Mouse (Mus musculus): ENCODE results near the gene Gm20388. TPM values are rescaled to one million over a fixed set of nuclear protein-coding genes. Genes with fewer than 3 reads are reported as not detected.
A peak's percentile ranks its signal among the peaks of the same experiment; 100 is the strongest.

The Gm20388 gene
- polyA plus RNA-seq, 1 experiment from 2014 or later: not detected

- H3K36me3 ChIP-seq: no peaks in the 10 kb centered on the region
- H3K4me2 ChIP-seq (replicated peaks): no peak overlapping the region
- ATAC-seq (replicated peaks): no peak
- H3K4me1 ChIP-seq: peaks cover 17% of the 10 kb centered on the region
- no peak overlapping the region for H3K4me3 ChIP-seq
- no peak overlapping the region for H3K9ac ChIP-seq (replicated peaks)
- no peaks in the 10 kb centered on the region for H3K27me3 ChIP-seq
- WGBS: 74% methylated on average over 9 of the region's 9 CpGs
- H3K27ac ChIP-seq (replicated peaks): no peak overlapping the region
- no peaks in the 10 kb centered on the region for H3K9me3 ChIP-seq
Observed at GRCm38 (mm10) chr8:122616181-122616905, 2705.7 kb downstream of the Gm20388 start.

- Histone ChIP-seq H3K36me3 (no peaks in the 10 kb centered on the region), H3K4me1 (peaks cover 4% of the 10 kb centered on the region), H3K4me3 (no peak overlapping the region), H3K27me3 (no peaks in the 10 kb centered on the region), H3K9ac (replicated peaks) (no peak overlapping the region), H3K27ac (replicated peaks) (no peak overlapping the region), H3K4me2 (replicated peaks) (no peak overlapping the region), H3K9me3 (no peaks in the 10 kb centered on the region)
- ATAC-seq (replicated peaks): peak; percentile 23; the same call in 1 of the 2 replicates
- WGBS: 38% methylated on average over 5 of the region's 7 CpGs
Observed at GRCm38 (mm10) chr8:122617947-122618546, 2707.4 kb downstream of the Gm20388 start.

- ATAC-seq (replicated peaks): no peak
- no peaks in the 10 kb centered on the region for H3K27me3 ChIP-seq
- H3K4me3 ChIP-seq: no peak overlapping the region
- H3K36me3 ChIP-seq: no peaks in the 10 kb centered on the region
- WGBS: 72% methylated on average over 6 of the region's 6 CpGs
- peaks cover 4% of the 10 kb centered on the region for H3K4me1 ChIP-seq
- no peak overlapping the region for H3K9ac ChIP-seq (replicated peaks)
- H3K27ac ChIP-seq (replicated peaks): no peak overlapping the region
- no peaks in the 10 kb centered on the region for H3K9me3 ChIP-seq
- H3K4me2 ChIP-seq (replicated peaks): no peak overlapping the region
Observed at GRCm38 (mm10) chr8:122618660-122619378, 2708.2 kb downstream of the Gm20388 start.

- no peaks in the 10 kb centered on the region for H3K9me3 ChIP-seq
- peaks cover 4% of the 10 kb centered on the region for H3K4me1 ChIP-seq
- WGBS: 45% methylated on average over 5 of the region's 5 CpGs
- H3K27ac ChIP-seq (replicated peaks): no peak overlapping the region
- no peak for ATAC-seq (replicated peaks)
- no peaks in the 10 kb centered on the region for H3K27me3 ChIP-seq
- no peak overlapping the region for H3K9ac ChIP-seq (replicated peaks)
- H3K4me2 ChIP-seq (replicated peaks): no peak overlapping the region
- H3K36me3 ChIP-seq: no peaks in the 10 kb centered on the region
- no peak overlapping the region for H3K4me3 ChIP-seq
Observed at GRCm38 (mm10) chr8:122620446-122620845, 2709.8 kb downstream of the Gm20388 start.

- no peak within 1 kb of the TSS for H3K4me2 ChIP-seq (replicated peaks)
- H3K9me3 ChIP-seq: no peaks in the 10 kb centered on the region
- 68% methylated on average over 6 of the region's 6 CpGs for WGBS
- no peak within 1 kb of the TSS for H3K4me3 ChIP-seq
- H3K27ac ChIP-seq (replicated peaks): no peak within 1 kb of the TSS
- ATAC-seq (replicated peaks): no peak
- no peaks in the 10 kb centered on the region for H3K27me3 ChIP-seq
- peaks cover 4% of the 10 kb centered on the region for H3K4me1 ChIP-seq
- H3K9ac ChIP-seq (replicated peaks): no peak within 1 kb of the TSS
- no peaks in the 10 kb centered on the region for H3K36me3 ChIP-seq
Observed at GRCm38 (mm10) chr8:122622727-122623126, 2712.1 kb downstream of the Gm20388 start, which contains the start of gene Pabpn1l. Pabpn1l (minus strand) TSS chr8:122622739.

- Histone ChIP-seq H3K9me3 (no peaks in the 10 kb centered on the region), H3K27me3 (no peaks in the 10 kb centered on the region), H3K4me3 (no peak overlapping the region), H3K4me2 (replicated peaks) (no peak overlapping the region), H3K36me3 (no peaks in the 10 kb centered on the region), H3K4me1 (no peaks in the 10 kb centered on the region), H3K27ac (replicated peaks) (no peak overlapping the region), H3K9ac (replicated peaks) (no peak overlapping the region)
- 90% methylated on average over 17 of the region's 17 CpGs for WGBS
- no peak for ATAC-seq (replicated peaks)
Observed at GRCm38 (mm10) chr8:122623844-122624642, 2713.4 kb downstream of the Gm20388 start.

- no peak overlapping the region for H3K4me2 ChIP-seq (replicated peaks)
- no peaks in the 10 kb centered on the region for H3K4me1 ChIP-seq
- H3K27ac ChIP-seq (replicated peaks): no peak overlapping the region
- no peak for ATAC-seq (replicated peaks)
- H3K27me3 ChIP-seq: no peaks in the 10 kb centered on the region
- WGBS: 76% methylated on average over 5 of the region's 5 CpGs
- H3K9me3 ChIP-seq: no peaks in the 10 kb centered on the region
- no peak overlapping the region for H3K4me3 ChIP-seq
- H3K36me3 ChIP-seq: no peaks in the 10 kb centered on the region
- no peak overlapping the region for H3K9ac ChIP-seq (replicated peaks)
Observed at GRCm38 (mm10) chr8:122624653-122625052, 2714.0 kb downstream of the Gm20388 start.

GRCm38 (mm10) chr8:122625811-122626210 lies 2715.2 kb downstream of the Gm20388 start:
- no peak for ATAC-seq (replicated peaks)
- Histone ChIP-seq H3K4me3 (no peak overlapping the region), H3K4me1 (no peaks in the 10 kb centered on the region), H3K9me3 (no peaks in the 10 kb centered on the region), H3K27me3 (no peaks in the 10 kb centered on the region), H3K27ac (replicated peaks) (no peak overlapping the region), H3K4me2 (replicated peaks) (no peak overlapping the region), H3K9ac (replicated peaks) (no peak overlapping the region), H3K36me3 (peaks cover 9% of the 10 kb centered on the region; the same call in 1 of the 2 replicates)
- 85% methylated on average over 9 of the region's 9 CpGs for WGBS

GRCm38 (mm10) chr8:122626896-122627295 lies 2716.3 kb downstream of the Gm20388 start:
- no peak for ATAC-seq (replicated peaks)
- Histone ChIP-seq H3K9ac (replicated peaks) (no peak overlapping the region), H3K27ac (replicated peaks) (no peak overlapping the region), H3K9me3 (no peaks in the 10 kb centered on the region), H3K27me3 (no peaks in the 10 kb centered on the region), H3K4me2 (replicated peaks) (no peak overlapping the region), H3K36me3 (peaks cover 10% of the 10 kb centered on the region; the same call in 1 of the 2 replicates), H3K4me3 (no peak overlapping the region), H3K4me1 (no peaks in the 10 kb centered on the region)
- 84% methylated on average over 2 of the region's 2 CpGs for WGBS

- WGBS: 17% methylated on average over 10 of the region's 10 CpGs
- Histone ChIP-seq H3K9me3 (no peaks in the 10 kb centered on the region), H3K36me3 (peaks cover 28% of the 10 kb centered on the region), H3K27ac (replicated peaks) (no peak overlapping the region), H3K27me3 (no peaks in the 10 kb centered on the region), H3K4me1 (no peaks in the 10 kb centered on the region), H3K4me3 (no peak overlapping the region), H3K9ac (replicated peaks) (no peak overlapping the region), H3K4me2 (replicated peaks) (no peak overlapping the region)
- ATAC-seq (replicated peaks): no peak
Observed at GRCm38 (mm10) chr8:122629388-122629787, 2718.7 kb downstream of the Gm20388 start.

GRCm38 (mm10) chr8:122630696-122631095 lies 2720.1 kb downstream of the Gm20388 start:
- Histone ChIP-seq H3K27me3 (no peaks in the 10 kb centered on the region), H3K4me2 (replicated peaks) (no peak overlapping the region), H3K27ac (replicated peaks) (no peak overlapping the region), H3K36me3 (peaks cover 41% of the 10 kb centered on the region), H3K4me3 (no peak overlapping the region), H3K9me3 (no peaks in the 10 kb centered on the region), H3K9ac (replicated peaks) (0 out of 2 replicates have a peak overlapping the region, but pooled peaks have one; percentile 8), H3K4me1 (no peaks in the 10 kb centered on the region)
- no peak for ATAC-seq (replicated peaks)
- WGBS: 64% methylated on average over 22 of the region's 22 CpGs

Measured in forebrain, embryonic 15.5 days (tissue).